Mouse (Mus musculus) myocyte (in vitro differentiated cells): ENCODE results near the gene Dync1h1. TPM values are rescaled to one million over a fixed set of nuclear protein-coding genes. Genes with fewer than 3 reads are reported as not detected.

Source experiments
- H3K27me3 ChIP-seq: one replicate; pipeline ENCODE4 v1.6.1; 2011; ENCODE audit not compliant: control insufficient read depth, insufficient read depth, insufficient read length
- H3K36me3 ChIP-seq: one replicate; pipeline ENCODE4 v1.6.1; 2011; ENCODE audit not compliant: control insufficient read depth, insufficient read depth
- H3K4me2 ChIP-seq: one replicate; pipeline ENCODE4 v1.6.1; 2011; ENCODE audit warnings: low read depth, control low read depth
- H3K4me3 ChIP-seq: one replicate; pipeline ENCODE4 v1.5.1; 2011; ENCODE audit warnings: mild to moderate bottlenecking, control low read depth, moderate library complexity
- H3K79me2 ChIP-seq: one replicate; pipeline ENCODE4 v1.6.1; 2011; ENCODE audit not compliant: control insufficient read depth, insufficient read depth
- H3ac ChIP-seq: one replicate; pipeline ENCODE4 v1.6.1; 2011; ENCODE audit not compliant: control insufficient read depth, insufficient read length
- CEBPB ChIP-seq: IDR thresholded peaks from 2 replicates; pipeline ENCODE4 v1.6.1; 2011; ENCODE audit warnings: mild to moderate bottlenecking, moderate library complexity; ENCODE audit not compliant: poor library complexity, insufficient read depth, severe bottlenecking
- E2F4 ChIP-seq: IDR thresholded peaks from one replicate; pipeline ENCODE4 v1.6.1; 2011; ENCODE audit warnings: mild to moderate bottlenecking, control low read depth, moderate library complexity; ENCODE audit not compliant: insufficient read depth
- MAX ChIP-seq: IDR thresholded peaks from one replicate; pipeline ENCODE4 v1.6.1; 2011; ENCODE audit warnings: low read depth, mild to moderate bottlenecking, control low read depth
- MYOD1 ChIP-seq, 3 experiments: IDR thresholded peaks; one replicate each; pipeline ENCODE4 v1.6.1; 2011; ENCODE audit warnings: control low read depth in 2 of 3, low read depth in 2 of 3, mild to moderate bottlenecking in 2 of 3, moderate library complexity in 1 of 3; ENCODE audit not compliant: insufficient read length in 2 of 3, control insufficient read depth in 1 of 3
- MYOG ChIP-seq, 3 experiments: IDR thresholded peaks; one replicate each; pipeline ENCODE4 v1.6.1; 2011; ENCODE audit warnings: control low read depth in 2 of 3, low read depth in 2 of 3, mild to moderate bottlenecking in 2 of 3; ENCODE audit not compliant: insufficient read length in 2 of 3, control insufficient read depth in 1 of 3, insufficient read depth in 1 of 3
- POLR2A ChIP-seq: IDR thresholded peaks from one replicate; pipeline ENCODE4 v1.6.1; 2011; ENCODE audit warnings: low read depth, mild to moderate bottlenecking, control low read depth, moderate library complexity; ENCODE audit not compliant: insufficient read length
- POLR2AphosphoS2 ChIP-seq: IDR thresholded peaks from one replicate; pipeline ENCODE4 v1.6.1; 2011; ENCODE audit warnings: low read depth, control low read depth; ENCODE audit not compliant: insufficient read length
- REST ChIP-seq: IDR thresholded peaks from one replicate; pipeline ENCODE4 v1.6.1; 2011; ENCODE audit warnings: mild to moderate bottlenecking, control low read depth, moderate library complexity; ENCODE audit not compliant: insufficient read depth, insufficient read length
- SRF ChIP-seq: IDR thresholded peaks from one replicate; pipeline ENCODE4 v1.6.1; 2011; ENCODE audit warnings: low read depth; ENCODE audit not compliant: control insufficient read depth, insufficient read length
- TCF12 ChIP-seq: IDR thresholded peaks from one replicate; pipeline ENCODE4 v1.6.1; 2011; ENCODE audit warnings: mild to moderate bottlenecking, control low read depth; ENCODE audit not compliant: poor library complexity, insufficient read depth, severe bottlenecking
- TCF3 ChIP-seq: IDR thresholded peaks from one replicate; pipeline ENCODE4 v1.6.1; 2011; ENCODE audit warnings: low read depth, control low read depth; ENCODE audit not compliant: insufficient read length
- USF1 ChIP-seq: IDR thresholded peaks from one replicate; pipeline ENCODE4 v1.6.1; 2011; ENCODE audit warnings: low read depth, mild to moderate bottlenecking, control low read depth, moderate library complexity
- polyA plus RNA-seq: library from polyadenylated mRNA; unstranded; fragments of >200 nt; fragmentation: generic; extraction: Trizol; gene quantifications from one replicate; pipeline ENCODE4 v1.2.1, GENCODE M21; 2012; ENCODE audit warnings: missing spikeins

Gene Dync1h1
- polyA plus RNA-seq, 1 experiment, result 128 TPM

- H3ac ChIP-seq, result peak overlapping the region; percentile 42
- H3K36me3 ChIP-seq, result no peaks in the 10 kb centered on the region
- H3K79me2 ChIP-seq, result peaks cover 15% of the 10 kb centered on the region
- H3K4me2 ChIP-seq, result peak overlapping the region; percentile 92
- no peak for TF ChIP-seq SRF
- TF ChIP-seq MYOG (IDR thresholded peaks at IDR 0.05; ENCODE audit: control insufficient read depth in 1 of 3, insufficient read depth in 1 of 3, insufficient read length in 2 of 3, low read depth in 2 of 3), result no peak
- no peak for TF ChIP-seq POLR2AphosphoS2
- TF ChIP-seq E2F4, result no peak
- H3K4me3 ChIP-seq, result peak overlapping the region; percentile 69
- H3K27me3 ChIP-seq, result no peaks in the 10 kb centered on the region
Measured at GRCm38 (mm10) chr12:110590804-110591259, 10.4 kb upstream of the Dync1h1 start.

DNA sequence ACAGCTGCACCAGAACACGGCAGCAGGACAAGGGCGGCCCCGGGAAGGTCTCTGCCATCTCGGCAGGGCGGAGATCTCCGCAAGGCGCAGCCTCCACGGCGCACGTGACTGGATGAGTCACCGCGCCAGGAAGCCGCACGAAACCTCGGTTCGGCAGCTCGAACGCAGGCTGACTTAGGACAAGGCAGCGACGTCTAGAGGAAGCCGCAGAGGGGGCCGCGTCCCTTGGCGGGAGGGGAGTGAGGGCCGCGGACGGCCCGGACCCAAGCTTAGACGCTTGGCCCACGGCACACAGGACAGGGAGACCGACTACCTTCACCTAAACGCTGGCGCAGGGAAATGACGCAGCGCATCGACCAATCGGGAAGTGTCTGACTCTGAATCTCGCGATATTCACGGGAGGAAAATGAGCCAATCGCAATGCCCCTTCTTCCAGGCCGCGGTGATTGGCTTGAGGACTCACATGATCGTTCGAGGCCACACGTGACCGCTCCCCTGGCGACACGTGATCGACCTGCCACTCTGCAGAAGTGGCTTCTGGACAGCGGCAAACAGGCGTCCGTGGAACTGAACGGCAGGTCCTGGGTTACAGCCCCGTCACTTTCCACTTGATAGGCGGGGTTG, 9.9 kb upstream of the Dync1h1 start:
- Histone ChIP-seq H3ac (peak overlapping the region; percentile 42), H3K36me3 (no peaks in the 10 kb centered on the region), H3K4me2 (peak overlapping the region; percentile 94), H3K4me3 (peak overlapping the region; percentile 69), H3K27me3 (no peaks in the 10 kb centered on the region), H3K79me2 (peaks cover 15% of the 10 kb centered on the region)
- TF ChIP-seq POLR2A, result peak; percentile 94
- TF ChIP-seq POLR2AphosphoS2, result peak; percentile 92
- peak in 1 of 3 experiments; percentile 9 for TF ChIP-seq MYOG (IDR thresholded peaks at IDR 0.05; ENCODE audit: control insufficient read depth in 1 of 3, insufficient read depth in 1 of 3, insufficient read length in 2 of 3, low read depth in 2 of 3)
- TF ChIP-seq SRF, result peak; percentile 33
- TF ChIP-seq USF1, result peak; percentile 94
- TF ChIP-seq MAX, result no peak
- no peak for TF ChIP-seq TCF3
- no peak for TF ChIP-seq CEBPB

DNA sequence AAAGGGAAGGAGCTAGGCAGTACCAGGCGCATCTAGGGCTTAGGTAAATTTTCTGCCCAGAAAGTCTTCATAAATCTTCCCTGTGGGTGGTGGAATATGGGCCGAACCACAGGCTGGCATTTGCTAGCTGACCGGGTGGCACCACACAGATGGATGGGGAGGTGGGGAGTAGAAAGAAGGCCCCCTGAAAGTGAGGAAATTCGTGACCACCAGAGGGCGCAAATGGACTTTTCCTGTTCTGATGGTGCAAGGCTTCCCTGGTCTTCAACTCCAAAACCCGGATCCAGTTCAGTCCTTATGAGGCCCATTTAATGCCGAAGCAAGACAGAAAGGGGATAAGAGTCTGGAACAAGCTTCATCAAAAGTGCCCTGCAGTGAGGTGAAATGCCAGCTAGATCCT, 2.7 kb upstream of the Dync1h1 start:
- Histone ChIP-seq H3ac (no peak overlapping the region), H3K79me2 (peaks cover 22% of the 10 kb centered on the region), H3K27me3 (no peaks in the 10 kb centered on the region), H3K4me2 (no peak overlapping the region), H3K4me3 (no peak overlapping the region), H3K36me3 (no peaks in the 10 kb centered on the region)
- no peak for TF ChIP-seq POLR2A
- TF ChIP-seq MYOD1 (IDR thresholded peaks at IDR 0.05; ENCODE audit: control insufficient read depth in 1 of 3, insufficient read length in 2 of 3, low read depth in 2 of 3), result no peak
- TF ChIP-seq MAX, result no peak
- TF ChIP-seq POLR2AphosphoS2, result no peak
- no peak for TF ChIP-seq CEBPB
- no peak for TF ChIP-seq SRF
- TF ChIP-seq TCF3, result no peak
- no peak for TF ChIP-seq USF1
- no peak for TF ChIP-seq REST
- no peak for TF ChIP-seq E2F4
- no peak for TF ChIP-seq MYOG (IDR thresholded peaks at IDR 0.05; ENCODE audit: control insufficient read depth in 1 of 3, insufficient read depth in 1 of 3, insufficient read length in 2 of 3, low read depth in 2 of 3)
- TF ChIP-seq TCF12, result no peak

DNA sequence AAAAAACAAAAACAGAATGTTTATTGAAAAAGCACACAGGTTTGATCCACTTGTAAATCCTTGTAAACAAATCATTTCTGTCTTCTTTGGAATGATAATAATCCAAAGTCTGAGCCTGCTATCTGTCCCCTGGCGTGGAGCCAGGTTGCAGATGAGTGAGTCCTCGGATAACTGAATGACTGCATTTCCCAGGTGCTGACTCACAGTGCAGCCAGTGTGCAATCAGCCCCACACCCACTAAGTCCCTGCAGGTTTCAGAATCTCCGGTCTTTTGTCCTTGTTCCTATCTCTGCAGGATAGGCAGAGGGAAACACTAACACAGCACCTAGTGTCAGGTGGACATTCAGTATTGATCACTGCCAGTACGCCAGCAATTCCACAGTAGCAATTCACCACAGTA, 1.5 kb upstream of the Dync1h1 start:
- no peak overlapping the region for H3K4me3 ChIP-seq
- no peaks in the 10 kb centered on the region for H3K27me3 ChIP-seq
- H3K79me2 ChIP-seq, result peaks cover 34% of the 10 kb centered on the region
- no peak overlapping the region for H3K4me2 ChIP-seq
- H3K36me3 ChIP-seq, result no peaks in the 10 kb centered on the region
- no peak overlapping the region for H3ac ChIP-seq
- TF ChIP-seq SRF, result no peak
- TF ChIP-seq REST, result no peak
- no peak for TF ChIP-seq TCF12
- TF ChIP-seq CEBPB, result no peak
- TF ChIP-seq TCF3, result no peak
- TF ChIP-seq MYOG (IDR thresholded peaks at IDR 0.05; ENCODE audit: control insufficient read depth in 1 of 3, insufficient read depth in 1 of 3, insufficient read length in 2 of 3, low read depth in 2 of 3), result no peak
- TF ChIP-seq USF1, result no peak
- no peak for TF ChIP-seq E2F4
- no peak for TF ChIP-seq POLR2AphosphoS2
- no peak for TF ChIP-seq MYOD1 (IDR thresholded peaks at IDR 0.05; ENCODE audit: control insufficient read depth in 1 of 3, insufficient read length in 2 of 3, low read depth in 2 of 3)
- TF ChIP-seq POLR2A, result no peak
- TF ChIP-seq MAX, result no peak

GRCm38 (mm10) chr12:110600225-110600991, 844 bp upstream of the Dync1h1 start:
- H3K36me3 ChIP-seq, result no peaks in the 10 kb centered on the region
- no peak overlapping the region for H3ac ChIP-seq
- TF ChIP-seq SRF, result no peak
- no peak for TF ChIP-seq REST
- peak overlapping the region; percentile 85 for H3K4me3 ChIP-seq
- no peaks in the 10 kb centered on the region for H3K27me3 ChIP-seq
- peak overlapping the region; percentile 94 for H3K4me2 ChIP-seq
- peaks cover 41% of the 10 kb centered on the region for H3K79me2 ChIP-seq
